Mouse (Mus musculus) cerebellum, postnatal 36 days (tissue): Measurements from ENCODE around the gene Gm15262.
A peak's percentile ranks its signal among the peaks of the same experiment; 100 is the strongest.
"Not testable (repeated sequence)": the region's sequence is repeated elsewhere in the genome, so short reads cannot be mapped to it uniquely, and the experiment has no call there.

Source experiments
- DNase-seq, 2 experiments: peaks; one replicate each; pipeline ENCODE4 v3.0.0; 2021 to 2022; ENCODE audit warnings: mixed read lengths in 2 of 2

Gene Gm15262

DNA sequence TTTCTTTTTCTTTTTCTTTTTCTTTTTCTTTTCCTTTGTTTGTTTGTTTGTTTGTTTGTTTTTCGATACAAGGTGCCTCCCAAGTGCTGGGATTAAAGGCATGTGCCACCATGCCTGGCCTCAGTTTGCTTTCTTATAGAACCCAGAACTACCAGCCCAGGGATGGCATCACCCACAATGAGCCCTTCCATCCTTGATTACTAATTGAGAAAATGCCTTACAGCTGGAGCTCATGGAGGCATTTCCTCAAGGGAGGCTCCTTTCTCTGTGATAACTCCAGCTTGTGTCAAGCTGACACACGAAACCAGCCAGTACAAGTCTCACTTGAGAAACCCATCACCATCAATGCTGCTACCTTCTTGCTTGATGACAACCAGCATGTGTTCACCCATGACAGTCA lies at the start of gene Gm15262:
Gm15262 (plus strand) TSS at position 301 of the 400 bp plus-strand sequence.
- DNase-seq, result not testable (repeated sequence)

DNA sequence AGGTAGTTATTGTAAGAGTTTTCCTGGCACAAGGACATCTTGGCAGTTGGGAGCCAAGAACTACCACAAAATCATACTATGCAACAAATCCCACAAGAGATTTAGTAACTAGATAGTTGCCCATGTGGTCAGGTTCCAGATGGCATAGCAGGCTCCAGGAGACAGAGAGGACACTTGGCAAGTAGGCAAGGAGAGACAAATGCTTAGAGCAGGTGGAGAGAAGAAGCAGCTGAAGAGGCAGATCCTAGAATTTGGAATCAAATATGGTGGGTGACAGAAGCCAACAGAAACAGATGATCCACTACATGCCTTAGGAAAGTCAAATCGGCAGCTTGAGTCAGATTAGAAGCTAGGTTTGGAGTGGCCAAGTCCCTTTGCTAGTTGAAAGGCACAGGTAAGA lies 20.9 kb downstream of the Gm15262 start:
- peak; percentile 6 to 10 for DNase-seq

DNA sequence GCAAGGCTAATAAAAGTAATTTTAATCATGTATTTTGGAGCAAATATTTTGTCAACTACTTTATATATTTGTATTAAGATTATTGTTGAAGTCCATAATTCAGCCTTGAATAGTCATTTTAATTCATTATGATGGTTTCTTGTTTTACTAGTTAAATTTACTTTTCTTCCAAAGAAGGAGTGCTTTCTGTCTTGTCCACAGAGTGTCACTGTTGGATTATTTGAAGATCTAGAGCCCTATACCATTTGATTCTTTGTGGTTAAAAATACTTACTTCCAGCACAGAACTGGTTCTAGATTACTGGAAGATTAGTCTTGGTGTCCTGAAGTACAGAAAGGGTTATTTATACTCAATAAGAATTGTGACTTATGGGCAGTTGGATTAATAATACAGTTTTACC lies 29.2 kb downstream of the Gm15262 start:
- no peak for DNase-seq

DNA sequence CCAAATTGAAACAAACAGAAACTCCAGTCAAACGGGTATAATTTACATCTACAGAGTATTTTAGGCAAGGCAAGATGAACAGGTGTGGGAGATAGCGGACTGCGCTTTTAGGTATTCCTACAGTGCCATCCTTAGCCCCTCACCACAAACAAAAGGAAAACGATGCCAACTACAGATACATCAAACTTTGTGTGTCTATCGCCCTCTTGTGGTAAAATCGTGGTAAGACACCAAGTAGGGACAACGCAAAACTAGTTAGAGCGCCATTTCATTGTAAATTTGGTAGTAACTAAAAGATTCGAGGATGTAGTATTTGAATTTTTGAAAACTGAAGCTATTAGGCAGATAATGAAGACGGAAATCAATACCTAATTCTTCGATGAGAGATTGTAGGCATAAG lies 83.7 kb downstream of the Gm15262 start:
- no peak for DNase-seq

DNA sequence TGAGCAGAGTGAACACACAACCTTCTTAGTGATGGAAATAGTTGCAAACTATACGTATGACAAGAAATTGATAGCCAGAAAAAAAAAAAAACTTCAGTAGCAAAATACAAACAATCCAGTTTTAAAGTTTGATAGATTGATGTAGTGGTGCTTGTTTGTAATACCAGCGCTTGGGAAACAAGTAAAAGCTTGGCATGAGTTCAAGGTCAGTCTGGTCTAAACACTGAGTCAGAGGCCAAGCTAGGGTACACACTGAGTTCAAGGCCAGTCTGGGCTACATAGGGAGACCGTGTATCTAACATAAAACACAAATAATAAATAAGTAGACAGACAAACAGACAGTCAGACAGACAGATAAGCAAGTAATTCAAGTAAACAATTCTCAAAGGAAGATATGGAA lies 84.2 kb downstream of the Gm15262 start:
- DNase-seq, result no peak

DNA sequence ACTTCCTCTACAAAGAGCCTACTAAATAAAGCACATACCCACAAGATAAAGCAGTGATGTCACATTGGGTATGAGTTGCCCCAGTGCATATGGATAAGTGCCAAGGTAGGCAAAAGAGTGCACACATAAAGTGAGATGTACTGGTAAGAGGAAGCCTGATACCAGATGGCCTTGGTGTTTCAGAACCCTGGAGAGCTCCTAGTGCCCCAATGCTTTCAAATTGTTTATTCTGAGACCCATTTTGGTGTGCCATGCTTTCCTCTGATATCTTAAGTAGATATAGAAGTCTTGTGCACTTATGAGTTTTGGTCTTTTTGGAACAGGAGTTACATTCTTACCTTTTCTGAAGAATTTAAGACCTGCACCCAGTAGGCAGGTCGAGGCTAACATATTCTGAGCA lies 88.3 kb downstream of the Gm15262 start:
- DNase-seq, result no peak

DNA sequence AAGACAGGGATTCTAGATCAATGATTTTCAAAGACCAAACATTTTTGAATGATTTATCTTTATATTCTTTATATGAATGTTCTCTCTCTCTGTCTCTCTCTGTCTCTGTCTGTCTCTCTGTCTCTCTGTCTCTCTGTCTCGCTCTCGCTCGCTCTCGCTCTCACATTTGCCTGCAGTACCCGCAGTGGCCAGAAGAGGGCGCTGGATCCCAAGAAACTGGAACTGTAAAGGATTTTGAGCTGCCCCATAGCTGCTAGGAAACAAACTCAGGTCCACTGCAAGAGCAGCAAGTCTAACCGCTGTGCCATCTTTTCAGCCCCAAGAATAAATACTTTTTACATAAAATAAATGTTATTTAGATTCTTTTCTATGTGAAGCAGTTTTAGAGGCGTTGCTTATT lies 98.5 kb downstream of the Gm15262 start:
- DNase-seq, result peak; percentile 24 to 37

DNA sequence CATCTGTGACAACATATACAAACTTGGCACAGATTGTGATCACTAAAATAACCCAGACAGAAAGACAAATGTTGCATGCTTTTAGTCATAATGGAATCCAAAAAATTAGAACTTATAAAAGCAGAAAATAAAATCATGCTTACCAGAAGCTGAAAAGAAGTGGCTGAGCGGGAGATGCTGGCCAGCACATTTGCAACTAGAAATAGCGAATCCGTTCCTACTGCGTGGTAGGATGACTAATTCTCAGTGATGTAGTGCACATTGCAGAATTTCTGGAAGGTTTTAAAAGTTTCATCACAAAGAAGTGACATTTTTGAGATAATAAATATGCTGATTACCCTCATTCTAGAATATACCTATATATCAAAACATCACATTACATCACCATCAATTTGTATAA lies 100.7 kb downstream of the Gm15262 start:
- DNase-seq, result no peak

DNA sequence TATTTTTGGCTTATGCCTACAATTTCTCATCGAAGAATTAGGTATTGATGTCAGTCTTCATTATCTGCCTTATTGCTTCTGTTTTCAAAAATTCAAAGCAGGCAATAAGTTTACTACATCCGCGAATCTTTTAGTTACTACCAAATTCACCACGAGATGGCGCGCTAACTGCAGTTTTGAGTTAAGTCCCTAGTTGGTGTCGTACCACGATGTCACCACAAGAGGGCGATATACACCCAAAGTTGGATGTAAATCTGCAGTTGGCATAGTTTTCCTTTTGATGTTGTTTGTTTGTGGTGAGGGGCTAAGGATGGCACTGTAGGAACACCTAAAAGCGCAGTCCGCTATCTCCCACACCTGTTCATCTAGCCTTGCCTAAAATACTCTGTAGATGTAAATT lies 111.9 kb downstream of the Gm15262 start:
- peak; percentile 66 to 80 for DNase-seq

DNA sequence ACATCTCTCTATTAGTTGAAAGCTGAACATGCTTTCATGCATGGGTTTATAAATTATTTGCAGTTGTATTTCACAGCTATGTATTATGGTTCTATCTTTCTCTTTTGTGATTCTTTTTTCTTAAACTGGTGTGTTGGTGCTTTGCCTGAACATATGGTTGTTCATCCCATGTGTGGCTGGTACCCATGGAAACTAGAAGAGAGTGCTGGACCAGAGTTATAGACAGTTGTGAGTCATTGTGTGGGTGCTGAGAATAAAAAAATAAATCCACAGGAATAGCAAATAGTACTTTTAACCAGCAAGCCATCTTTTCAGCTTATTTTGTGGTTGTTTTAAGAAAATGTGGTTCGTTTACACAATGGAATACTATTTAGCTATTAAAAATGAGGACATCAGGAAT lies 123.9 kb downstream of the Gm15262 start:
- DNase-seq, result no peak
